Mouse (Mus musculus) lung, postnatal 25 days (tissue): ENCODE data around the gene Enpp1.
"Not testable (repeated sequence)": the region's sequence is repeated elsewhere in the genome, so short reads cannot be mapped to it uniquely, and the experiment has no call there.

Experiments
- DNase-seq: peaks from one replicate; pipeline ENCODE4 v3.0.0; 2022; ENCODE audit warnings: low spot score

Gene Enpp1

DNA sequence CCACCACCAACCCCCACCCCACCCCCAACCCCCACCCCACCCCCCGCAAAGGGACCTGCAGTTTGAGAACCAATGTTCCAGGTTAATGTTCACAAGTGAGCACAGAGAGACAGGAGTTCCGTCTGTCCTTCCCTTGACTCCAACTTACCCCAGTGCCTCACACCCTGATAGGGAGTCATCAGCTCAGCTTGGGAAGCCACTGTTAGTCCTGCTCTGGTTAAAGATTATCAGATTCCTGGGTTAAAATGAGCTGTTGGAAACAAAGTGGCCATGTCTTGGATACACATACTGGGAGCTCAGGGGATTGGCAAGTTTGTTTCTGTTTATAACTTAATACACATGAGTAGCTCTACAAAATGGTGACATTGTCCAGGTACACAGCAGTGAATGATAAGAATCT lies 75.0 kb downstream of the Enpp1 start:
- DNase-seq, result no peak

DNA sequence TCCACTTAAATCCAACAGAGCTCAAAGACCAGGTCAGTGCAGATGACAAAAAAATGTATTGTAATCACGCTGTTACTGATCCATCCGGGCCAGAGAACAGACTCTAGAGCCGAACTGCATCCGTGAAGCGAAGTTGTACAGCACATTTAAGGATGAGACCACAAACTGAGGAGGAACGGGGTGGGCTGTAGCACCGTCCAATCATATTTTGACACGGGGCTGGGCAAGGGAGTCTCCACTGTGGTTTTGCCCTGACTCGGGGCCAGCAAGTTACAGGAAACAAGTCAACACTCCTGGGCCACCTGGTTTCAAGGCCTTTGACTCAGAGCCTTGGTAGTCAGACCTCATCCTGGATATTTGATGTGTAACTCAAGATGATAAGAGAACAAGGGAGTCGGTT lies 76.1 kb downstream of the Enpp1 start:
- no peak for DNase-seq

DNA sequence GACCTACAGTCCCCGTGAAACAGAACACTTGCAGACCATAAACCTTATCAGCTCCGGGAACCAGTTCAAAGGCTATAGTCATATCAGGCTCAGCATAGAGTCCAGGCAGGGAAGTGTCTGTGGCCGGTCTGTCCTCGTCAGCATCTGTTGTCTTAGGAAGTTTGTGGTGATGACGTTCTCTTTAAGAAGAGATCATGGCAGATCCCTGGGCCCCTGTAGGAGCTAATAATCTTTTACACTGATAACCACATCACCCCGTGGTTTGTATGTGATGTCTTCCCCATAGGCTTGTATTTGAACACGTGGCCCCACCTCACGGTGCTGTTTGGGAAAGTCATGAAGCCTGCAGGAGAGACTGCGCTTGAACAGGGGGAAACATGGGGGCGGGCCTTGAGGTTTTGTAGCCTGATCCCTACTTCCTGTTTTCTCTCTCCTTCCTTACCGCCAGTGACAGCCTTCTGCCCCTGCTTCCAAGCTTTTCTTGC lies 76.6 kb downstream of the Enpp1 start:
- peak; percentile 31 for DNase-seq

- peak; percentile 52 for DNase-seq
Observed at GRCm38 (mm10) chr10:24634288-24634687, 77.7 kb downstream of the Enpp1 start.

DNA sequence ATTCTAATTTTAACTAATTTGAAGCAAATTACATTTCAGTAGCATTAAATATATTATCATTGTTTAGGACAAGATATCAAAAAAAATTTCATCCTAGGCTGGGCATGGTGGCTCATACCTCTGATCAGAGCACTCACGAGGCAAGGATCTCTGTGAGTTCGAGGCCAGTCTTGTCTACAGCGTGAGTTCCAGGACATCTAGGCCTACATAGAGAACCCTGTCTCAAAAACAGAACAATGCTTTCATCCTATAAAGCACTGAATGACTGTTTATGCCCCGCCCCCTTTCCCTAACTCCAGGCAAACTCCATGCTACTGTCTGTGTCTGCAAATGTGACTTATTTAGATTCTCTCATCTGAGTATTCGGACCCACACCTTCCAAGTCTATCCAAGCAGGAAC lies 80.8 kb downstream of the Enpp1 start:
- no peak for DNase-seq

DNA sequence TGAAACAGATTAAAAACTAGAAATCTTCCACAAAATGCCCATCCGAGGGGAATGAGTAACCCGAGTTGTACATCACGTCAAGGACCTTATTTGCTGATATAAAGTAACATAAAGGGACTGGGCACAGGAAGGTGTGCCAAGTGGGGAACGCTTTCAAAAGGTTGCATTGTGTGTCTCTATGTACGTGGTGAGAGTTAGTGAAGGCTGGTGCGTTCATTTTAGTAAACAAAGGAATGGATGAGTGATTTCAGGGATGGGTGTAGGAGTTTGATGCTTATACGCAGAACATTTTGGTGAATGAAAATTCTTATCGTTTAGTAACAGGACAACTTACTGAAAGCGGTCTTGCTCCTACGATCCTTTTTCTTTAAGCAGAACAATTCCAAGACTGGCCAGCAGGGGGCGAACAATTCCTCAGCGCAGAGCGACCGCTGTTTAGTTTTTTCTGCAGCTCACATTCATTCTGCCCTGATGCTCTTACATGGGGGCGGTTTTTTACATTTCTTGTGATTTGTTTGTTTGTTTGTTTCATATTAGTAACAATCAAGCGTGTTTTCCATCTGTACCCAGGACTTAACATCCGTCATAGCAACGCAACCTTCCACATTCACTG lies 81.4 kb downstream of the Enpp1 start:
- DNase-seq, result peak; percentile 56

- no peak for DNase-seq
Observed at GRCm38 (mm10) chr10:24629086-24629720, 82.8 kb downstream of the Enpp1 start.

DNA sequence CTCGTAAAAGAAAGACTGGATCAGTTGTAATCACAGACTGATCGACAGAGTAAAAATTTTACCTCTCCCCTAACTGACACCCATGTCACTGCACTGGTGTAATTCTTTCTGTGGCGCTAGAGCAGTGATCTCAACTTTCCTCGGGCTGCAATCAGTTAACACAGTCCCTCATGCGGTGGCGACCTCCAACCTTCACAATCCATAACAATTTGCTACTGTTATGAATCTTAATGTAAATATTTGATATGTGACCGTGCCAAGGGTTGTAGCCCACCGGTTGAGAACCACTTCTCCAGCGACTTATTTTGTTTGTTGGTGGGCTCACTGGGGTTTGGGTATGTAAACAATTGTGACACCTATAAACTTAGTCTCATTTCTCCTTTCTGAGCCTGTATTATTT lies 83.5 kb downstream of the Enpp1 start:
- no peak for DNase-seq

DNA sequence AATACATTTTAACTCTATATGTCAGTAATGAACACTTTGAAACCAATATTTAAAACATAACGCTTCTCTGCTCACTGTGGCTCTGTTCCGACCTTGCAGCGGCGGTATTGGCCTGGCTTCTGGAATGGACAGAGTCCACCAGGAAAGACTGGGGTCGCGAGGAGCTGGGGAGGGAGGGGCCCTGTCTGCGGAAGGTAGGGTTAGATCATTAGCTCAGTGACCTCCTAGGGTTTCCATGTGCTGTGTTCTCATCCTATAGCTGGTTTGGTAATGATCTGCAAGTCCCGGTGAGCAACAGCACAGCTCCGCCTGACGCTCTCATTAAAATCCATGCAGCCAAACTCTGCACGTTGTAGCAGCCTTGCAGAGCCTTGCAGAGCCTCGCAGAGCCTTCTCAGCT lies 84.7 kb downstream of the Enpp1 start:
- DNase-seq, result no peak

GRCm38 (mm10) chr10:24625060-24625701 lies 86.8 kb downstream of the Enpp1 start:
- DNase-seq, result peak; percentile 81

DNA sequence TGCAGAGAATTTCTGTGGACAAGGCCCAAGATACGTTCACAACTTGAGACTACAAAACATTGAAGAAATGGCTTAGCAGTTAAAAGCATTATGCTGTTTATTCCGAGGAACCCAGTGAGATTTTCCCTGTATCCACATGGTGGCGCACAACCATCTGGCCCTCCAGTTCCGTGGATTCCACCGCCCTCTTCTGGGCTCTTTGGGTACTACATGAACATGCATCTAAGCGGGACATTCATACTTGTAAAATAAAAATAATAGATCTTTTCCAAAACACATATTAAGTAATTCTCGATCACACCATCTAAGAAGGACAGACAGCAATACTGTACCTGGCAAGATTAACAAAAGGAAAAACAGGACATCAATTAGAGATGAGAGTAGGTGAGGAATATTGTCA lies 89.4 kb downstream of the Enpp1 start:
- DNase-seq, result peak; percentile 79

DNA sequence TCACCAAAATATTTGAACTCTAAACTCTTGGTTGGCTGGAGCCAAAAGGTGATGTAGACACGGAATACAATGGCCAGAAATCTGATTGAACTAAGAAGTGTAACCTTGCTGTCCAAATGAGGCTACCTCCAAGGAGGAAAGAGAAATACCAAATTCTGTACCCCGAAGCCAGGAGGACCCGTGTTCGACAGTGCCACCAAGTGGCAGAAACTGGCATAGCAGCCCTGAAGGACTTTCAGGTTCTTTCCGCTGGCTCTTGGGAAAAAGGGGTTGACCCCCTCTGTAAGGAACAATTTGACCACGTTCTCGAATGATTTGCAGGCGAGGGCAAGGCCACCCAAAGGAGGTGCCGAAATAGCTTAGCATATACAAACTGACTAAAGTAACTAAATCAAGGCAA lies 90.4 kb downstream of the Enpp1 start:
- DNase-seq, result peak; percentile 48

DNA sequence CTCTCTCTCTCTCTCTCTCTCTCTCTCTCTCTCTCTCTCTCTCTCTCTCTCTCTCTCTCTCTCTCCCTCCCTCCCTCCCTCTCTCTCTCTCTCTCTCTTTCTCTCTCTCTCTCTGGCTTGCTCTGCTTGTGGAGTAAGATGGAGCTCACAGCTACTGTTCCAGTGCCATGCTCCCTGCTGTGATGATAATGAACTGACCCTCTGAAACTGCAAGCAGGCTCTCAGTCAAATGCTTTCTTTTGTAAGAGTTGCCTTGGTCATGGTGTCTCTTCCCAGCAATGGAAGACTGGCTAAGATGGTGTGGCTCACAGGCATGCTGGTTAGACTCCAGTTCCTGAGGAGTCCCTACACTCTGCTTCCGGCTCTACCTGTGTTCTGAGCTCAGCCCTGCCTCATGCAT lies 95.4 kb downstream of the Enpp1 start:
- not testable (repeated sequence) for DNase-seq

DNA sequence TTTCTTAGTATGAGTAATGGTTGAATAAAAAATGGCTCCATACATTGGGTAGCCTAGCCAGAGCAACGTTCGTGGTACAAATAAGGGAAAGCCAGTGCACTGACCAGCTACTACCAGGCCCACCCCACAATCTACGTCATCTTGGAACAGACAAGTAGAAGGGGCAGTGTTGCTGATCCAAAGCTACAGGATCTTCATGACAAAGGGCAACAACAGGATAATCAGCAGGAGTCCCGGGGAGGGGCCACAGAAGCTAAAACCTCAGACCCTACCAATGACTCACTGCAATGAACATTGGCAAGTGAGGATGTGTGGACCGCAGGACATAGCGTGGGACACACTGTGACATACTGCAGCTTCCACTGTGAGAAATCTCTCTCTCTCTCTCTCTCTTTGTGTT lies 96.2 kb downstream of the Enpp1 start:
- no peak for DNase-seq

GRCm38 (mm10) chr10:24614726-24615125 lies 97.2 kb downstream of the Enpp1 start:
- no peak for DNase-seq

DNA sequence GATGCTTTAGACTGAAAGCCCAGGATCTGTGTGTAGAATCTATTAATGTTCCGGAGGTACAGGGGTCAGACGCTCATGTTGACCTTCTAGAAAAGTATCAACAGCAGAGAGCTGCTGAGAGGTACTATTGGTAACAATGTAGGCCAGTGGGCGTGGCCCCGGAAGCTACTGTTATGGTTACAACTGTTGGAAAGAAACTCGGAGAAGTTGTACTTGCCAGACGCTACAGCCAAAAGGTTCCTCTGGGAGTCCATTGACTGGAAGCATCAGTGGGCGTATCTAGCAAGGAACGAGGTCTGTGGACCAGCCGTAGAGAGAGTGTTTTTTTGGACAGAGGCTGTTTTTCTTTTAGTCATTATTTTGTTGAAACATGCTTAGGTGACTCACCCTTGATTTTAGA lies 102.2 kb downstream of the Enpp1 start:
- DNase-seq, result no peak

DNA sequence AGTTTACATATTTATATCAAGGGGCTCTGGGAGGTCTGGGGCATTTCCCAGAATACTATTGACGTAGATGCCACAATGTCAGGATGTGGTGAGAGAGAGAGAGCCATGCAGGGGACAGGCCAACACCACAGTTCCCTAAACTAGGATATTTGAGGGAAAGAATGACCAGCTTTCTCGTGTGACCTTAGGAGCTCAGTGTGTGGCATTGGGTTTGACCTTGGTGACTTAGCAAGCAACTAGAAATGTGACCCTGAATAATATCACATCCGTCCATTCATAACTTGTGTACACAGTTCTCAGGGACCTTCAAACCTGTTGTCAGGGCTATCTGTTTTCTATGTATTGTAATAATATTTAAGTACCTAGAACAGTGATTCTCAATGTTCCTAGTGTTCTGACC lies 102.8 kb downstream of the Enpp1 start:
- DNase-seq, result no peak

- DNase-seq, result no peak
Observed at GRCm38 (mm10) chr10:24603727-24604126, 108.2 kb downstream of the Enpp1 start.

- DNase-seq, result no peak
Observed at GRCm38 (mm10) chr10:24603035-24603434, 108.9 kb downstream of the Enpp1 start.

GRCm38 (mm10) chr10:24599802-24600201 lies 112.2 kb downstream of the Enpp1 start:
- DNase-seq, result no peak

- DNase-seq, result no peak
Observed at GRCm38 (mm10) chr10:24598693-24599092, 113.3 kb downstream of the Enpp1 start.

DNA sequence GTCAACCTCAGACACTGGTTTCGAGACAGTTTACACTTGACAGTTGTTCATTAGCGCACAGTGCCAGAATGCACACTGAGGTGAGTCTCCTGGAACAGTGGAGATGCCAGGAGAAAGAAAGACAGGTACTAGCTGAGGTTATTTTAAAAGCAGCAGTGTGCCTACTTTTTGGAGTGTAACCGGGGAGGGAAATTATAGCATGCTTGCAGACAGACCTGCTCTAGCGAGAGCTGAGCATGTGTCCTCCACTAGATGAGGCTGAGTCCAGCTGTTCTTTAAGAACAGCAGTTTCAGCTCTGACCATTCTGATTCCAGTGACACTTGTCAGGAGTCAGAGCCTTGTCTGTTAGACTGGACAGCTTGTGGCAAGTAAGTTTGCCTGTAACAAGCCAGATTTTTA lies 114.2 kb downstream of the Enpp1 start:
- no peak for DNase-seq

DNA sequence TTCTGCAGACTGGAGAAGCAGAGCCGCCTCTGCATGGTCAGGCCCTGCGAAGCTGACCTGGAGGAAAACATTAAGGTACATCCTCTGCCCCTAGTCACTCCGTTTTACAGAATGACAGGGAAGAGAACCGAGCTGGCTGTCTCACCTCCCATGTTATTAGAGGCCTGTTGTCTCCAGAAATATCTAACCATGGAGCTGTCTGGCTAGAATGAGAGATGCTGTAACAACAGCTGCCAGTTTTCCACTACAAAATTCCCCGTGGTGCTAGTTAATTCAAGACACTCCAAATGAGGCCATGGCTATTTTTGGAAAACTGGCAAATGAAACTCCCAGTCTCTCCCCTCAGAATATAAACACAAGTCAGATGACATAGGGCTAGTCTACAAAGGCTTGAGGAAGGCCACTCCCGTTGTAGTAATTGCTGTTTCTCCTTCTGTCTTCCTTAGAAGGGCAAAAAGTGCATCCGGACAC lies 115.1 kb downstream of the Enpp1 start:
- DNase-seq, result peak; percentile 61
